Mouse (Mus musculus) neural tube, embryonic 14.5 days (tissue): ENCODE results near the gene Emg1. TPM values are rescaled to one million over a fixed set of nuclear protein-coding genes. Genes with fewer than 3 reads are reported as not detected.

Experiments
- microRNA counts: library from miRNA; unstranded; fragments of <30 nt; microRNA quantifications from one replicate; lab custom pipeline; 2016
- microRNA-seq: library from miRNA; unstranded; fragments of <30 nt; microRNA quantifications from one replicate; pipeline ENCODE4, GENCODE M21; 2016
- polyA plus RNA-seq: library from polyadenylated mRNA; unstranded; fragments of >200 nt; fragmentation: Nextera tagmentation; extraction: Ambion mirVana; gene quantifications from 2 replicates; pipeline ENCODE4 v1.2.1, GENCODE M21; 2014

Emg1 gene
- polyA plus RNA-seq, 1 experiment from 2014 or later, result 94.2 TPM

MicroRNAs within 50 kb of the gene (microRNA counts, 519-probe panel; counts per million panel counts)
- microRNA mmu-miR-141 (lab: Ali Mortazavi, UCI), result not detected
- microRNA mmu-miR-200c (lab: Ali Mortazavi, UCI), result not detected

Small RNA genes lying within 50 kb of the gene (microRNA-seq; reads per million reads assigned to microRNA genes)
- gene Mir141 (1.1 reads per million), gene Mir200c (5.4 reads per million, percentile 10 among the genes with 10 or more reads in this experiment)

Other genes with a start within 250 kb of the Emg1 start
- 90.4 and 96.1 TPM in 2 replicates for gene Clstn3, start 247.4 kb downstream of the Emg1 start, polyA plus RNA-seq
- 0.22 and 0.29 TPM in 2 replicates for gene C1rl, start 219.1 kb downstream of the Emg1 start, polyA plus RNA-seq
- gene C1ra, start 199.8 kb downstream of the Emg1 start, polyA plus RNA-seq, result 0.11 and 0.33 TPM in 2 replicates
- gene C1s1, start 169.8 kb downstream of the Emg1 start, polyA plus RNA-seq, result 0.72 and 0.75 TPM in 2 replicates
- not detected in 2 replicates for gene C1rb, start 141.9 kb downstream of the Emg1 start, polyA plus RNA-seq
- gene C1s2, start 76.1 kb downstream of the Emg1 start, polyA plus RNA-seq, result 0.16 TPM in 1 of 2 replicates, not detected in the other
- 40.0 and 44.7 TPM in 2 replicates for gene Lpcat3, start 49.2 kb downstream of the Emg1 start, polyA plus RNA-seq
- gene Phb2, start 158 bp upstream of the Emg1 start, polyA plus RNA-seq, result 242 and 258 TPM in 2 replicates
- gene Ptpn6, start 26.5 kb upstream of the Emg1 start, polyA plus RNA-seq, result 2.6 and 4.4 TPM in 2 replicates
- gene Grcc10, start 29.2 kb upstream of the Emg1 start, polyA plus RNA-seq, result 634 and 689 TPM in 2 replicates
- gene Gm45234, start 43.8 kb upstream of the Emg1 start, polyA plus RNA-seq, result not detected in 2 replicates
- 21.5 and 27.5 TPM in 2 replicates for gene Atn1, start 44.3 kb upstream of the Emg1 start, polyA plus RNA-seq
- 154 and 205 TPM in 2 replicates for gene Eno2, start 57.5 kb upstream of the Emg1 start, polyA plus RNA-seq
- gene Lrrc23, start 67.5 kb upstream of the Emg1 start, polyA plus RNA-seq, result 0.67 and 0.92 TPM in 2 replicates
- 3.9 and 4.4 TPM in 2 replicates for gene Spsb2, start 96.5 kb upstream of the Emg1 start, polyA plus RNA-seq
- gene Tpi1, start 102.1 kb upstream of the Emg1 start, polyA plus RNA-seq, result 393 and 412 TPM in 2 replicates
- 162 and 171 TPM in 2 replicates for gene Usp5, start 117.3 kb upstream of the Emg1 start, polyA plus RNA-seq
- 16.8 and 16.9 TPM in 2 replicates for gene Cdca3, start 117.4 kb upstream of the Emg1 start, polyA plus RNA-seq
- gene Gnb3, start 128.1 kb upstream of the Emg1 start, polyA plus RNA-seq, result 0.44 and 0.54 TPM in 2 replicates
- gene P3h3, start 145.6 kb upstream of the Emg1 start, polyA plus RNA-seq, result 19.1 and 23.7 TPM in 2 replicates
- 11.2 and 14.2 TPM in 2 replicates for gene Gpr162, start 151.8 kb upstream of the Emg1 start, polyA plus RNA-seq
- 0.12 TPM in 1 of 2 replicates, not detected in the other for gene Cd4, start 176.0 kb upstream of the Emg1 start, polyA plus RNA-seq
- gene Lag3, start 199.5 kb upstream of the Emg1 start, polyA plus RNA-seq, result 2.6 and 3.4 TPM in 2 replicates
- gene Ptms, start 207.9 kb upstream of the Emg1 start, polyA plus RNA-seq, result 664 and 670 TPM in 2 replicates
- gene Mlf2, start 219.2 kb upstream of the Emg1 start, polyA plus RNA-seq, result 560 and 584 TPM in 2 replicates